Mouse (Mus musculus): ENCODE measurements around the gene Mettl24. TPM values are rescaled to one million over a fixed set of nuclear protein-coding genes. Genes with fewer than 3 reads are reported as not detected.
A peak's percentile ranks its signal among the peaks of the same experiment; 100 is the strongest.

Gene Mettl24
- polyA plus RNA-seq, 1 experiment from 2014 or later = 1.3 TPM

DNA sequence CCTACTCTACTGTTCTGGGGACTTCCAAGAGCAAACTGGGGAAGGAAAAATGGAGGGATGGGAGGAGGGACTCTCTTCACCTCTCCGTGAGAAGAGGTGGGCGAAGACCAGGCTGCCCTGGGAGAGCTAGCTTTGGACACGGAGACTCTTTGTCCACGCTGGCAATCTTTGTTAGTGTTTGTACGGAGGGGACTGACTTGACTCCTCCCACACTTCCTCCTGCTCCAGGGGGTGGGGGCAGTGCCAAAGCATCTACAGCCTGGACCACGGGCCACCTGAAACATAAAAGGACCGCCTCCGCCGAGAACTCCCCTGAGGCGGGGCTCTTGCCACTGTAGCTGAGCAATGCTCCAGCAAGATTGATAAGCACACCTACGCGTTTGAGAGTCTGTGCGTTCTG, 8.9 kb upstream of the Mettl24 start:
- no peak overlapping the region for H3K27ac ChIP-seq (ENCODE audit: low read depth, low read length)
- H3K4me3 ChIP-seq (ENCODE audit: low read depth, low read length) = no peak overlapping the region
- 0 out of 2 replicates have a peak overlapping the region, but pooled peaks have one; percentile 27 for H3K9ac ChIP-seq (ENCODE audit: low read length)
- ATAC-seq (ENCODE audit: insufficient read depth, low FRiP score, low TSS enrichment) (no peak), DNase-seq (ENCODE audit: low spot score) (peak; percentile 36)
- H3K9me3 ChIP-seq (ENCODE audit: control insufficient read depth, low read length) = no peaks in the 10 kb centered on the region
- no peaks in the 10 kb centered on the region for H3K36me3 ChIP-seq (ENCODE audit: control insufficient read depth, insufficient read depth, low read length)
- H3K27me3 ChIP-seq (ENCODE audit: control insufficient read depth, insufficient read depth, low read length) = no peaks in the 10 kb centered on the region
- H3K4me1 ChIP-seq (ENCODE audit: control insufficient read depth, insufficient read depth, low read length) = 0 out of 2 replicates have a peak, but pooled peaks cover 5% of the 10 kb centered on the region
- H3K4me2 ChIP-seq (ENCODE audit: low read depth) = peak overlapping the region; percentile 27
- WGBS = 14% methylated on average over 13 of the region's 13 CpGs

DNA sequence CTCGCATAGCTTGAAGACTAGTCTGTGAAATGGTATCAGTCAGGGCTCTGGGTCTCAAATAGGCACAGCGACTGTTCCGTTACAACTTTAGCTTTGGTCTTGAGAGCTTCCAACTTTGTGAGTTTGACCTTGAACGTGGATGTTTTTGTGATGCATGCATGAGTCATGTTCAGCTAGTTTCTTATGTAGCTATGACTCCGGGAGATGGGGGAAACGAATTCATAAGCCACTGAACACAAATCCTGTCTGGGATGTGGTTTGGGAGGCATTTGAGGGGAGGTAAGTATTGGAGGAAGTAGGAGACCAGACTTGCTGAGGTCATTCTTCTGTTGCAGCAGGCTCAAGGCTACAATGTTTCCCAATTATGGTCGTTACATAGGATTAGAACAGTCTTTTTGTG, 7.2 kb upstream of the Mettl24 start:
- Histone ChIP-seq H3K4me2 (ENCODE audit: low read depth) (no peak overlapping the region), H3K9ac (ENCODE audit: low read length) (no peak overlapping the region), H3K27ac (ENCODE audit: low read depth, low read length) (no peak overlapping the region), H3K4me1 (ENCODE audit: control insufficient read depth, insufficient read depth, low read length) (0 out of 2 replicates have a peak, but pooled peaks cover 5% of the 10 kb centered on the region), H3K27me3 (ENCODE audit: control insufficient read depth, insufficient read depth, low read length) (no peaks in the 10 kb centered on the region), H3K36me3 (ENCODE audit: control insufficient read depth, insufficient read depth, low read length) (no peaks in the 10 kb centered on the region), H3K9me3 (ENCODE audit: control insufficient read depth, low read length) (no peaks in the 10 kb centered on the region), H3K4me3 (ENCODE audit: low read depth, low read length) (no peak overlapping the region)
- ATAC-seq (ENCODE audit: insufficient read depth, low FRiP score, low TSS enrichment) (no peak), DNase-seq (ENCODE audit: low spot score) (no peak)
- WGBS = 90% methylated on average over 7 of the region's 7 CpGs

DNA sequence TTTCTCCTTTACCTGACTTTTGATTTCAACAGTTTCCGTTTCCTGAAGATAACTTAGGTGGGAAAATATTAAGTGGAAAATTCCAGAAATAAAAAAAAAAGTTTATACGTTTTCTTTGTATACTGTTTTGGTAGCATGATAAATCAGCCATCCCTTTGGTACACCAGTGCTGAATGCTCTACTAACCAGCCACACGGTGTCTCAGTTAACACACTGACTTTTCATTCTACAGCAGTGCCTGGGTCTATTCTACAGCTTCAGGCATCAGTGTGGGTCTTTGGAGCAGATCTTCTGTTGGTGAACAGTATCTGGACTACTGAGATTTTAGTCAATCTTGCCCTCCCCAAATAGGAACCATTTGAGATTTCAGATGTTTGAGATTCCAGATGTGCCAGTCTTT, 4.6 kb upstream of the Mettl24 start:
- Histone ChIP-seq H3K4me2 (ENCODE audit: low read depth) (no peak overlapping the region), H3K27ac (ENCODE audit: low read depth, low read length) (no peak overlapping the region), H3K36me3 (ENCODE audit: control insufficient read depth, insufficient read depth, low read length) (no peaks in the 10 kb centered on the region), H3K9me3 (ENCODE audit: control insufficient read depth, low read length) (no peaks in the 10 kb centered on the region), H3K27me3 (ENCODE audit: control insufficient read depth, insufficient read depth, low read length) (0 out of 2 replicates have a peak, but pooled peaks cover 2% of the 10 kb centered on the region), H3K4me1 (ENCODE audit: control insufficient read depth, insufficient read depth, low read length) (0 out of 2 replicates have a peak, but pooled peaks cover 3% of the 10 kb centered on the region), H3K9ac (ENCODE audit: low read length) (no peak overlapping the region), H3K4me3 (ENCODE audit: low read depth, low read length) (no peak overlapping the region)
- 88% methylated on average over 3 of the region's 3 CpGs for WGBS
- no peak for ATAC-seq (ENCODE audit: insufficient read depth, low FRiP score, low TSS enrichment)
- no peak for DNase-seq (ENCODE audit: low spot score)

DNA sequence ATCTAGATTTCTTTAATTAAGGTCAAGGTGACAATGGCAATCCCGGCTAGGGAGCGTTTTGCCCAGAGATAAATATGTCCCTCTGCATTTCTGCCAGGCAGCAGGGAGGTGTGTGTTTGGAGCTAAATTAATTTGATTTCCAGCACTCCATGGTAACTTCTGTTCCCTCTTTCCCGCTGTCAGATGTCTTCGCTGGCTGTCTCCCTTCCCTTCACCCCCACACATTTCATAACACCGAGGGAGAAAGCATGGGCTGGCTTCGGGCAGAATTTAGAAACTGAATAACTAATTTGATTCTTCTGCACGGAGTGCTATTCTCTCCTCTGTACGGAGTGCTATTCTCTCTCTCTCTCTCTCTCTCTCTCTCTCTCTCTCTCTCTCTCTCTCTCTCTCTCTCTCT, 612 bp upstream of the Mettl24 start:
- H3K36me3 ChIP-seq (ENCODE audit: control insufficient read depth, insufficient read depth, low read length) = no peaks in the 10 kb centered on the region
- no peak for DNase-seq (ENCODE audit: low spot score)

DNA sequence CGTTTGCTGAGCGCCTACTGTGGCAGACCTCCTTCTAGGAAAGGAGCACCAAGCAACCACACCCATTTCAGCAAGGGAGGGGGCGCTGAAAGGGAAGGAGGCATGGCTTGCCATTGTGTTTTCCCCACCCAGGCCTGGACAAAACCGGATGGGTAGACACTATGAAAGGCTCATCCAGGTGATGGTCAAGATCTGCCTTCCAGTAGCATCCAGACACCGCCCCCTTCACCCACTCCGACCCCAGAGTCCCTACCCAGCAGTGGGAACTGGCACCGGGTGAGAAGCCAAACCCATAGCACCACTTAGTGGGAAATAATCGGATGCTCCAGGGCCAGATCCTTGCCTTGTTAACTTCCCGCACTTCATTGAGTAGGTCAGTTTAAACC, 779 bp downstream of the Mettl24 start:
- H3K9me3 ChIP-seq (ENCODE audit: control insufficient read depth, low read length) = no peaks in the 10 kb centered on the region
- DNase-seq (ENCODE audit: low spot score) = no peak
- 0 out of 2 replicates have a peak, but pooled peaks cover 3% of the 10 kb centered on the region for H3K4me1 ChIP-seq (ENCODE audit: control insufficient read depth, insufficient read depth, low read length)
- H3K27ac ChIP-seq (ENCODE audit: low read depth, low read length) = no peak overlapping the region
- no peak overlapping the region for H3K4me3 ChIP-seq (ENCODE audit: low read depth, low read length)
- ATAC-seq (ENCODE audit: insufficient read depth, low FRiP score, low TSS enrichment) = no peak
- peak overlapping the region; percentile 99 for H3K4me2 ChIP-seq (ENCODE audit: low read depth)
- H3K36me3 ChIP-seq (ENCODE audit: control insufficient read depth, insufficient read depth, low read length) = no peaks in the 10 kb centered on the region
- H3K27me3 ChIP-seq (ENCODE audit: control insufficient read depth, insufficient read depth, low read length) = 0 out of 2 replicates have a peak, but pooled peaks cover 2% of the 10 kb centered on the region
- 63% methylated on average over 9 of the region's 9 CpGs for WGBS
- no peak overlapping the region for H3K9ac ChIP-seq (ENCODE audit: low read length)

More for the DNA sequence above, 612 bp upstream of the Mettl24 start:
- Histone ChIP-seq H3K27ac (ENCODE audit: low read depth, low read length) (no peak overlapping the region), H3K4me2 (ENCODE audit: low read depth) (0 out of 2 replicates have a peak overlapping the region, but pooled peaks have one; percentile 99), H3K9ac (ENCODE audit: low read length) (no peak overlapping the region), H3K9me3 (ENCODE audit: control insufficient read depth, low read length) (no peaks in the 10 kb centered on the region), H3K4me3 (ENCODE audit: low read depth, low read length) (no peak overlapping the region), H3K4me1 (ENCODE audit: control insufficient read depth, insufficient read depth, low read length) (0 out of 2 replicates have a peak, but pooled peaks cover 3% of the 10 kb centered on the region), H3K27me3 (ENCODE audit: control insufficient read depth, insufficient read depth, low read length) (0 out of 2 replicates have a peak, but pooled peaks cover 2% of the 10 kb centered on the region)
- 35% methylated on average over 8 of the region's 8 CpGs for WGBS
- no peak for ATAC-seq (ENCODE audit: insufficient read depth, low FRiP score, low TSS enrichment)

DNA sequence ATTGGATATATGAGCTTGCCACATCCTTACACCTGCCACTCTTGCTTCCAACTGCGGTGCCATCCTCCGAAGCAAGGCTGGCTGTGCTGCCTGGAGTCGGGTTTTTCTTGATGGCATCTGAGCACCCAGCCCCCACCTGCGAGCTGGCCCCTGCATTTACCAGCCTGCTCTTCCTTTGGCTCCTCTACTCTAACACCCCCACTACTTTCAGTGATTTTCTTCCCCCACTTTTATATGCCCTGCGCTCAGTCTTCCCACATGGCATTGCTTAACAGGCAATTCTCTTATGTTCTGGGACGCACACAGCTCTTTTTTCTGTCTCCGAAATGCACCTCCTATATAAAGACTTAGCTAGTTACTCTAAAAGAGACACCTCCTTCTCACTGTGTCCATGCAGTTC, 1.2 kb downstream of the Mettl24 start:
- no peaks in the 10 kb centered on the region for H3K9me3 ChIP-seq (ENCODE audit: control insufficient read depth, low read length)
- no peak overlapping the region for H3K27ac ChIP-seq (ENCODE audit: low read depth, low read length)
- H3K9ac ChIP-seq (ENCODE audit: low read length) = no peak overlapping the region
- 0 out of 2 replicates have a peak, but pooled peaks cover 3% of the 10 kb centered on the region for H3K4me1 ChIP-seq (ENCODE audit: control insufficient read depth, insufficient read depth, low read length)
- no peaks in the 10 kb centered on the region for H3K36me3 ChIP-seq (ENCODE audit: control insufficient read depth, insufficient read depth, low read length)
- 0 out of 2 replicates have a peak, but pooled peaks cover 2% of the 10 kb centered on the region for H3K27me3 ChIP-seq (ENCODE audit: control insufficient read depth, insufficient read depth, low read length)
- DNase-seq (ENCODE audit: low spot score) = no peak
- 95% methylated on average over 7 of the region's 7 CpGs for WGBS
- no peak for ATAC-seq (ENCODE audit: insufficient read depth, low FRiP score, low TSS enrichment)
- no peak overlapping the region for H3K4me2 ChIP-seq (ENCODE audit: low read depth)
- no peak overlapping the region for H3K4me3 ChIP-seq (ENCODE audit: low read depth, low read length)

DNA sequence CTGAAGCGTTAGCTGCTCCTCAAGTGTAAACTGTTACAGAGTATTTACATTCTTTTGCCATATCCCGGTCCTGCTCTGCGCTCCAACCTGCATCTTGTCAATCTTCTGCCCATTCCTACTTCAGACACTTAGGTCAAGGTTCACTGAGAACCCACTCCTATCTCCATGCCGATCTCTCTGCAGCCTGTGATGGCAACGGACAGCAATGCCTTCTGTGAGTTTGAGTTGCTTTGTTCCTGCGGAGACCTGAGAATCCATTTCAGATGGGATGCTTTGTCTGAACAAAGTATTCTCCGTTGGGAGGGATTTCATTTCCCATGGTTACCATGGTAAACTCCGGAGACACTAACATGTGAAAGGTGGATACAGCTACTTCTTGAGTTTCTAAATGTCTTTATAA, 2.6 kb downstream of the Mettl24 start:
- DNase-seq (ENCODE audit: low spot score) (no peak), ATAC-seq (ENCODE audit: insufficient read depth, low FRiP score, low TSS enrichment) (no peak)
- H3K27me3 ChIP-seq (ENCODE audit: control insufficient read depth, insufficient read depth, low read length) = 0 out of 2 replicates have a peak, but pooled peaks cover 2% of the 10 kb centered on the region
- no peak overlapping the region for H3K27ac ChIP-seq (ENCODE audit: low read depth, low read length)
- no peaks in the 10 kb centered on the region for H3K36me3 ChIP-seq (ENCODE audit: control insufficient read depth, insufficient read depth, low read length)
- H3K4me3 ChIP-seq (ENCODE audit: low read depth, low read length) = no peak overlapping the region
- 64% methylated on average over 8 of the region's 8 CpGs for WGBS
- H3K4me2 ChIP-seq (ENCODE audit: low read depth) = no peak overlapping the region
- no peak overlapping the region for H3K9ac ChIP-seq (ENCODE audit: low read length)
- H3K4me1 ChIP-seq (ENCODE audit: control insufficient read depth, insufficient read depth, low read length) = 0 out of 2 replicates have a peak, but pooled peaks cover 3% of the 10 kb centered on the region
- no peaks in the 10 kb centered on the region for H3K9me3 ChIP-seq (ENCODE audit: control insufficient read depth, low read length)

DNA sequence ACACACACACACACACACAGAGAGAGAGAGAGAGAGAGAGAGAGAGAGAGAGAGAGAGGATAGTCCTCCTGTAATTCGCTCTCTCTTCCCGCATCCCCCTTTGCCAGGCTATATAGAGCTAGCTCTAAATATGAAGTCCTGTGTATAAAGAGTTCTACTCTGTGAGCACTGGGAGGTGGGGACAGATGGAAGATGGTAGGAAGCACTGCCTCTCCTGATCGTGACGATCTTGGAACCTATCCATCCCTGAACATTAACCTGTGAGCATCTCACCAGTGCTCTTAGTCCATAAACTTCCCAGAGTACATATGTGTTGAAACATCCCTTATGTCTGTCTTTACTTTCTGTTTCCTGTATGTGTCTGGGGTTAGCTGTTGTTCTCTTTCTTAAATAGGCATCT, 3.9 kb downstream of the Mettl24 start:
- Histone ChIP-seq H3K9me3 (ENCODE audit: control insufficient read depth, low read length) (no peaks in the 10 kb centered on the region), H3K27ac (ENCODE audit: low read depth, low read length) (no peak overlapping the region), H3K4me2 (ENCODE audit: low read depth) (no peak overlapping the region), H3K27me3 (ENCODE audit: control insufficient read depth, insufficient read depth, low read length) (0 out of 2 replicates have a peak, but pooled peaks cover 2% of the 10 kb centered on the region), H3K4me1 (ENCODE audit: control insufficient read depth, insufficient read depth, low read length) (0 out of 2 replicates have a peak, but pooled peaks cover 3% of the 10 kb centered on the region), H3K36me3 (ENCODE audit: control insufficient read depth, insufficient read depth, low read length) (no peaks in the 10 kb centered on the region), H3K9ac (ENCODE audit: low read length) (no peak overlapping the region), H3K4me3 (ENCODE audit: low read depth, low read length) (no peak overlapping the region)
- no peak for ATAC-seq (ENCODE audit: insufficient read depth, low FRiP score, low TSS enrichment)
- no peak for DNase-seq (ENCODE audit: low spot score)
- 93% methylated on average over 4 of the region's 4 CpGs for WGBS

DNA sequence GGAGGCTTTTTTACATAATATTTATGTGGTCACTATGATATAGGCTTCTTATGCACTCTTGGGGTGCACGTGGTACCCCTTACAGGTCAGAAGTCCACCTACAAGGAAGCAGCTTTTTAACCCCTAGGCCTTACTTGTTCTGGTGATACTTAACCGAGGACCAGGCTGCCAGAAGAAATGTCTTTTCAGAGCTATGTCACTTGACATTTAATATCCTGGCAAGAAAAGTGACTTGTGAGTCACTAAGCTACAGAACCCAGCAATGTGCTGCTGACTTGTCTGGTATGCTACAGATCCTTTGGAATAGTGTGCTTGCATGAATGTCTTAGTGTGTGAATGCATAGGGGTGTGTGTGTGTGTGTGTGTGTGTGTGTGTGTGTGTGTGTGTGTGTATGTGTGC, 4.3 kb downstream of the Mettl24 start:
- H3K27ac ChIP-seq (ENCODE audit: low read depth, low read length) = no peak overlapping the region
- WGBS = 80% methylated on average over 2 of the region's 2 CpGs
- no peak overlapping the region for H3K9ac ChIP-seq (ENCODE audit: low read length)
- H3K4me2 ChIP-seq (ENCODE audit: low read depth) = no peak overlapping the region
- no peaks in the 10 kb centered on the region for H3K9me3 ChIP-seq (ENCODE audit: control insufficient read depth, low read length)
- no peaks in the 10 kb centered on the region for H3K36me3 ChIP-seq (ENCODE audit: control insufficient read depth, insufficient read depth, low read length)
- no peak for DNase-seq (ENCODE audit: low spot score)
- H3K27me3 ChIP-seq (ENCODE audit: control insufficient read depth, insufficient read depth, low read length) = 0 out of 2 replicates have a peak, but pooled peaks cover 2% of the 10 kb centered on the region
- H3K4me3 ChIP-seq (ENCODE audit: low read depth, low read length) = no peak overlapping the region
- ATAC-seq (ENCODE audit: insufficient read depth, low FRiP score, low TSS enrichment) = no peak
- H3K4me1 ChIP-seq (ENCODE audit: control insufficient read depth, insufficient read depth, low read length) = 0 out of 2 replicates have a peak, but pooled peaks cover 3% of the 10 kb centered on the region

Data from neural tube, embryonic 11.5 days (tissue).